Mouse (Mus musculus) thymus, postnatal 10 days (tissue): ENCODE measurements around the gene Trim47.
"Not testable (repeated sequence)": the region's sequence is repeated elsewhere in the genome, so short reads cannot be mapped to it uniquely, and the experiment has no call there.

Experiments used
- DNase-seq, 2 experiments: peaks; one replicate each; pipeline ENCODE4 v3.0.0; 2021; ENCODE audit warnings: low spot score in 2 of 2

Trim47 gene

DNA sequence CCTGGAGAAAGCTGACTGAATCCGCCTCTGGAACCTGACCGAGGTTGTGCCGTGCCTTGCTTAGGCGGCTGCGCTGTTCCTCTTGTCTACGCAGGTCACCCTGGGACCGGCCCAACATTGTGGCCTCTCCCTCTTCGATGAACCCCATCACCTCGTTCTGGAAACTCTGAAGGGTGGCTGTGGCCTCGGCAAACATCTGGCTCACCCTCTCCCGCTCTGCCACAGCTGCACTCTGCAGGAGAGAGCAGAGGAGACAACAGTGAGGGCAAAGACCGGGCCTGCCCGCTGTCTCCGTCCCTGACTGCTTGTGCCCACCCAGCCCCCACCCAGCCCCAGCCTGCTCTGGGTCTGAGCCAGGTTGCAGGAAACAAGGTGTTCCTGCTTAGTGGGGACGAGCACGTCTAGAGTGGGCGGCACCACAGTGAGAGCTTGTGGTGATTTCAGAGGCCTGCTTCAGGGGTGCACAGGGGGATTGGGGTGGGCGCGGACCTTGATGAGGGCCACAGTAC lies 19.2 kb downstream of the Trim47 start:
- DNase-seq, result no peak

- DNase-seq, result no peak
These were observed 19.8 kb downstream of the Trim47 start for GRCm38 (mm10) chr11:116106963-116107776.

- no peak for DNase-seq
These were observed 20.7 kb downstream of the Trim47 start for GRCm38 (mm10) chr11:116106154-116106962.

- no peak for DNase-seq
These were observed 21.9 kb downstream of the Trim47 start for GRCm38 (mm10) chr11:116105065-116105464.

- DNase-seq, result no peak
These were observed 22.9 kb downstream of the Trim47 start for GRCm38 (mm10) chr11:116104006-116104646.

- no peak for DNase-seq
These were observed 23.4 kb downstream of the Trim47 start for GRCm38 (mm10) chr11:116103572-116103971.

- DNase-seq, result no peak
These were observed 24.5 kb downstream of the Trim47 start for GRCm38 (mm10) chr11:116102472-116102871.

DNA sequence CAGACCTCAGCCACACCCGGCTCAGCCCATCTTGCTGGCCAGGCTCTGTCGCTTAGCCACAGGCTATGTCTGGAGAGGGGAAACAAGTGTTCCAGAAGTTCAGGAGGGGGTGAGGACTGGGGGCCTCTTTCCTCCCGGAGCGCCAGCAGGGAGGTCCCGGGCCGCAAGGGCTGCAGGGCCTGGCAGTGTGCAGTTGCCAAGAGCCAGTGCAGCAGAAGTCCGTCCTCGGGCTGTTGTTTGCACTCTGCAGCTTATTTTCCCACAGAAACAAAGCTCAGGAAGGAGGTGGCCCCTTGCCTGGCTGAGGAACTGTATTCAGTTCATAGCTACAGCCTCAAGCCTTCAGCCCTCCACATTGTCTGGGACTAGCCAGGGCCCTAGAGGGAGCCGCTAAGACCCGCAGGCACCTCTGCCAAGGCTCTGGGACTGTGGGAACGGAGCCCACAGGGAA lies 25.1 kb downstream of the Trim47 start:
- DNase-seq, result no peak

DNA sequence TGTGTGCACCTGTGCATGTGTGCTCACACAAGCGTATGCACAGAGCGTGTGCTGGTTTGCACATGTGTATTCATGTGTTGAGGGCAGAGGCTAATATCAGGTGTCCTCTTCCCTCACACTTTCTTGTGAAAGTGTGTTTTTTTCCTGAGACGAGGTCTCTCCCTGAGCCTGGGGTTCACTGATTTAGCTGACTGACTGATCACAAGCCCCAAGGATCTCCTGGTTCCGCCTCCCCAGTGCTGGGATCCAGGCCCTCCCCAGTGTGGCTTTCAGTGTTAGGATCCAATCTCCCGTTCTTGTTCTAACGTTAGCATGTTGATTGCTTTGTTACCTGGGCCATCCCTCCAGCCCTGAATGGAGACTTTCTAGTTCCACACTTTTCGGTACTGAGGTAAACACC lies 26.2 kb downstream of the Trim47 start:
- DNase-seq, result no peak

DNA sequence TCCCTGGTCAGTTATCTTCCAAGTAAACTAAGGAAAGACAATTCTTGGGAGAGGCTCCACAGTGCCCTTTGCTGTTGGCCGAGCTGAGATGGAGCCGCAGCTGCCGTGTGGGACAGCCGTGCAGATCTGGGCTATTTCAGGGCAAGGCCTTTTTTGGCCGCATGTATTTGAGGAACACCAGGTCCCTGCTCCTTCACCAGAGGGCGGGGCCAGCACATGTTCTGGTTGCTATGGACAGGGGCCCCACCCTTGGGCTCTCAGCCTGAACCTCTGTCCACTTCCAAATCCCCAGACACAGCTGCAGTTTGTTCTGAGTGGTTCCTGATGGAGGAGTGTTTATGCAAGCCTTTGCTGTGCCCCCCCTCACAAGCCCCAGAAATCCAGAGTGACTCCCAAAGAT lies 26.6 kb downstream of the Trim47 start:
- no peak for DNase-seq

GRCm38 (mm10) chr11:116099462-116099861 lies 27.5 kb downstream of the Trim47 start:
- DNase-seq, result no peak

GRCm38 (mm10) chr11:116098711-116099460 lies 28.1 kb downstream of the Trim47 start:
- no peak for DNase-seq

DNA sequence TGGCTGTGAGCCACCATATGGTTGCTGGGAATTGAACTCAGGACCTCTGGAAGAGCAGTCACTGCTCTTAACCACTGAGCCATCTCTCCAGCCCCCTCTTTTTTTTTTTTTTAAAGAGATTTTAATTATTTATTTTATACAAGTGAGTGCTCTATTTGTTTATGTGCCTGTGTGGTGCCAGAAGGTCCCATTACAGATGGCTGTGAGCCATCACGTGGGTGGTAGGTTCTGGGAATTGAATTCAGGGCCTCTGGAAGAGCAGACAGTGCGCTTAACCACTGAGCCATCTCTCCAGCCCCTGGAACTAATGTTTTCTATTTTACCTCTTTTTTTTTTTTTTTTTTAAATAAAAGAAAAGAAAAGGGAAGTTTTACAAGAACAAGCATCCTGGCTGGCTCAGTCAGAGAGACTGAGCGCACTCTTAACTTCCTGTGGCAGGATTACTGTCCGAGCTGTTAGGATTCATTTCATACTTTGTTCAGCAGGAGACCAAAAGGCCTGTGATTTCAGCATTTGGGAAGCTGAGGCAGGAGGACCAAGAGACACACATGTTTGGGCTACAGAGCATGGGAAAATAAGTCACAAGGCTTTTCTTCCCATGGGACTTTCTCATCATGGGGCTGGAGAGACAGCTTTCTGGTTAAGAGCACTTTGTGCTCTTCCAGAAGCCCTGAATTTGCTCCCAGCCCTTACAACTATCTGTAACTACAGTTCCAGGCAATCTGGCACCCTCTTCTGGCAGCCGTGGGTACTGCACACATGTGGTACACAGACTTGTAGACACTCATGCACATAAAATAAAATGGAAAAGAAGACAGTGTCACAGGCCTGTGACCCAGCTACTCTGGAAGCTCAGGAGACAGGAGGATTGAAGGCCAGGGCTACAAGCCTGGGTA lies 30.5 kb downstream of the Trim47 start:
- no peak for DNase-seq

DNA sequence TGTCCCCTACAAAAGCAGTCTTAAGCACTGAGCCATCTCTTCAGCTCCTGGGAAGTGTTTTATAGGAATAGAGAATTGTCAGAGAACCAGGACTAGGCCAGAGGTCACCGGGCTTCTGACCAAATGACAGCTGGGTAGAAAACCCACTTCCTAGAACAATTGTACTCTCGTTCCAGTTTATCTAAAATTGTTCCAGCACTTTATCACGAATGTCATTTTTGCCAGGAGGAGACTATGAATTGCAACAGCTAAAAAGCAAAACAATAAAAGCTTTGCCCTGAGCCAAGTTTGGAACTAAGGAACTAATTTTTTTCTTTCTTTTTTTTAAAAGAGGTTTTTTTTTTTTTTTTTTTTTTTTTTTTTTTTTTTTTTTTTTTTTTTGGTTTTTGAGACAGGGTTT lies 31.4 kb downstream of the Trim47 start:
- DNase-seq, result no peak

DNA sequence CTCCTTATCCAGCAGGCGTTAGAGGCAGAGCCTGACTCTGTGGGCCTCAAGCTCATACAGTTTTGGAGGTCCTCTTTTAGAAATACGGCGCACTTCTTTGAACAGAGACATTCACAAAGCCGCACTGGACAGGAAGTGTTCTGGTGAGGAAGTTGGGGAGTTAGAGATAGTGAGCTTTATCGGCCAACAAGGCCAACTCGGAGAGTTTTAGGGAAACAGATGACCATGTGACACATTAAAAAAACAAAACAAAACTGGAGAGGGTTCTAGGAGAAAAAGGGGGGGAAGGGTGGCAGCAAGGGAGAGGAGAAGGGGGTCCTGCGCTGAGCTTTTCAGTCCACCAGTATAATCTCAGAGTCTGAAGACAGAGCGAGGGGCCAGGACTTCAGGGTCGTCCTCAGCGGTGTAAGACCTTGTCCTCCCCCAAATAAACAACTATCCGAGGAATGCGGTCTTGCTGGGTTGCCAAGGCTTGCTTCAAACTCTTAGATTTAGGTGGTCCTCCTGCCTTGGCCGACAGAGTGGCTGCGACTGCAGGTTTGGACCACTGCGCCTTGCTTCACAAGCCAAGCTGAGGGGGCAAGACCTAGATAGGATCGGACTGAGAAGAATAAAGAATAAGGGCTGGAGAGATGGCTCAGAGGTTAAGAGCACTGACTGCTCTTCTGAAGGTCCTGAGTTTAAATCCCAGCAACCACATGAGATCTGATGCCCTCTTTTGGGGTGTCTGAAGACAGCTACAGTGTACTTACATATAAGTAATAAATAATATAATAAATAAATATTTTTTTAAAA lies 33.0 kb downstream of the Trim47 start:
- no peak for DNase-seq

GRCm38 (mm10) chr11:116092959-116093358 lies 34.1 kb downstream of the Trim47 start:
- DNase-seq, result not testable (repeated sequence)

DNA sequence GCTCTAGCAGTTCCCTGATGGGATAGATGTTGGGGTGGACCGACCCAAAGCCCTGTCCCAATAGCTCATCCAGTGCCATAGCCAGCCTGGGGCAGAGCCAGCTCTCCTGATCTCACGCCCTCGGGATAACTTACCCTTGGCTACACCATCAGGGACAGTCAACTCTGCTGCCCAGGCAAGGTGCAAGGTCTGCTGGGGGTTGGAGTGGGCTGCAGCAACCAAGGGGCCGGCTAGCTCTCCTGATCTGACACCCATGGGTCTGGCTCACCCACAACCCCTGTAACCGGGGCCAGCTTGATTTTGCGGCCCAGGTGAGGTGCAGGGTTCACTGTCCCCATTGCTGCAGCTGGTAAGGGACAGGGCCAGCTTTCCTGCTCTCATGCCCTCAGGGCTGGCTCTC lies 35.4 kb downstream of the Trim47 start:
- DNase-seq, result no peak

DNA sequence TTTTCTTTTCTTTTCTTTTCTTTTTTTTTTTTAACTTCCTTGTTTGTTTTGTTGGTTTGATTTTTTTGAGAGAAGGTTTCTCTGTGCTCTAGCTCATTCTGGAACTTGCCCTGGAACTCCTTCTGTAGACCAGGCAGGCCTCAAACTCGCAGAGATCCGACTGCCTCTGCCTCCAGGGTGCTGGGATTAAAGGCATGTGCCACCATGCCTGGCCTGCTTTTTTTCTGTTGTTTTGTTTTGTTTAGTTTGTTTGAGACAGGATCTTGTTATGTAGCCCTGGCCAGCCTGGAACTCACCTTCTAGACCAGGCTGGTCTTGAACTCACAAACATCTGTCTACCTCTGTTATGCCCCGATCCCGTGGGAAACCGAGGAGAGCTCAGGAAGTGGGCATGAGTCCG lies 37.5 kb downstream of the Trim47 start:
- no peak for DNase-seq

DNA sequence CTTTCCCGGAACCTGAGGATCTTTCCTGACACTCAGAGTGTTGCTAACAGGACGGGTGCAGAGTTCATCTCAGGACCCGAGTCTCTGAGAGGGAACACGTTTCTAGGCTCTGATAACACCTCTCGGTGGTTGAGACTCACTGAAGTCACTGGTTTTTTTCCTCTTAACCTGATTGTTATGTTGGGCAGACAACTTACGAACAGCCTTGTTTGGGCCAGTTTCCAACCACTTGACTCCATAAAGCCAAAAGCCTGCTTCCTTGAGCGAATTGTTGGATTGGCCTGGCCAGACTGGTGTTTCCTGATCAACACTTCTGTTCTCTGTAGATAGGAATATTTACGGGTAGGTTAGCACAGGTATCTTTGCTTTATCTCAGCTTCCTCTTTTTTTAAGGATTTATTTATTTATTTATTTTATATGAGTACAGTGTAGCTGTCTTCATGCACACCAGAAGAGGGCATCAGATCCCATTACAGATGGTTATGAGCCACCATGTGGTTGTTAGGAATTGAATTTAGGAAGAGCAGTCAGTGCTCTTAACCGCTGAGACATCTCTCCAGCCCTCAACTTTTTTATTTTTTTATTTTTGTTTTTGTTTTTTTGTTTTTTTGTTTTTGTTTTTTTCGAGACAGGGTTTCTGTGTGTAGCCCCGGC lies 38.1 kb downstream of the Trim47 start:
- no peak for DNase-seq
